Mouse (Mus musculus) forebrain, postnatal 0 days (tissue): ENCODE results near the gene Gm26741. TPM values are rescaled to one million over a fixed set of nuclear protein-coding genes. Genes with fewer than 3 reads are reported as not detected.

Experiments
- ATAC-seq: fragments of 200-750 bp; cut with Nextera tagmentation; 2 replicates; pipeline ENCODE4 v1.8.0; 2017; ENCODE audit warnings: mild to moderate bottlenecking, moderate library complexity
- DNase-seq: peaks from one replicate; pipeline ENCODE4 v3.0.0-alpha.2; 2015
- H3K27ac ChIP-seq: fragments of 300-500 bp; sonication (generic); 2 replicates; pipeline ENCODE4 v1.5.1; 2014; ENCODE audit warnings: low read depth, mild to moderate bottlenecking, antibody characterized with exemption, low read length, moderate library complexity, mixed read lengths
- H3K27me3 ChIP-seq: fragments of 300-500 bp; sonication (generic); 2 replicates; pipeline ENCODE4 v1.6.1; 2014; ENCODE audit warnings: mild to moderate bottlenecking, low read length, mixed read lengths; ENCODE audit not compliant: insufficient read depth
- H3K36me3 ChIP-seq: fragments of 300-500 bp; sonication (generic); 2 replicates; pipeline ENCODE4 v1.6.1; 2014; ENCODE audit warnings: mild to moderate bottlenecking, moderate library complexity; ENCODE audit not compliant: insufficient read depth
- H3K4me1 ChIP-seq: fragments of 300-500 bp; sonication (generic); 2 replicates; pipeline ENCODE4 v1.6.1; 2014; ENCODE audit warnings: antibody characterized with exemption; ENCODE audit not compliant: insufficient read depth
- H3K4me2 ChIP-seq: fragments of 300-500 bp; sonication (generic); 2 replicates; pipeline ENCODE4 v1.6.1; 2014; ENCODE audit warnings: low read depth, mild to moderate bottlenecking, moderate library complexity
- H3K4me3 ChIP-seq: fragments of 300-500 bp; sonication (generic); 2 replicates; pipeline ENCODE4 v1.5.1; 2014; ENCODE audit warnings: low read depth, low read length, mixed read lengths
- H3K9ac ChIP-seq: fragments of 300-500 bp; sonication (generic); 2 replicates; pipeline ENCODE4 v1.6.1; 2014; ENCODE audit warnings: mild to moderate bottlenecking
- H3K9me3 ChIP-seq: fragments of 300-500 bp; sonication (generic); 2 replicates; pipeline ENCODE4 v1.6.1; 2016; ENCODE audit warnings: low read length
- CTCF ChIP-seq: sonication (generic); IDR thresholded peaks from 2 replicates; pipeline ENCODE4 v1.5.1; 2016; ENCODE audit warnings: antibody characterized with exemption, control low read depth, low read depth
- WGBS: fragments of 180-500 bp; shearing (Covaris S2); extraction: QIAGEN DNeasy Blood & Tissue Kit; methylation state at CpG from one replicate; pipeline ENCODE4 v1.1.7; 2014; 5-methylcytosine and 5-hydroxymethylcytosine counted together
- polyA plus RNA-seq: library from polyadenylated mRNA; unstranded; fragments of >200 nt; fragmentation: Nextera tagmentation; extraction: Ambion mirVana; gene quantifications from 2 replicates; pipeline ENCODE4 v1.2.1, GENCODE M21; 2015
- total RNA-seq: library from RNA; depleted of rRNA; stranded (reverse); fragments of >200 nt; gene quantifications from 2 replicates; pipeline ENCODE4 v1.2.3, GENCODE M21; 2014

Gene Gm26741
- total and polyA plus RNA-seq, 2 experiments from 2014 or later, result not detected

DNA sequence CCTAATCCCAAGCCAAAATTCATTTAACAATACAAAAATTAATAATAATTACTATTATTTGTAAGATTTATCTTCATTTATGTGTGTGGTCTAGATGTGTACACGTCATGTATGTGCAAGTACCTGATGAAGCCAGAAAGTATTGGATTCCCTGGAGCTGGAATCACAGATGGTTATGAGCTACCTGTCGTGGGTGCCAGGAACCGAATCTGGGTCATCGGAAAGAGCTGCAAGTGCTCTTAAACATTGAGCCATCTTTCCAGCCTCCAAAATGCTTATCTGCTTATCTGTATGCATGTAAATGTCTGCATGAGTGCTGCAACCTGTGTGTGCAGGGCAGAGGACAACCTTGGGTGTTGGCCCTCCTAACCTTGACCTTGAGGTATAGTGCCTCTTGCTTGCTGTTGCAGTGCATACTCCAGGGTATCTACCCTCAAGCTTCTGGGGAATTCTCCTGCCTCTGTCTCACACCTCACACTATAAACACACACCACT is 1.7 kb downstream of the Gm26741 start:
- no peak for TF ChIP-seq CTCF
- H3K4me3 ChIP-seq, result no peak overlapping the region
- no peak for ATAC-seq
- no peak overlapping the region for H3K27ac ChIP-seq
- H3K4me1 ChIP-seq, result no peaks in the 10 kb centered on the region
- H3K9me3 ChIP-seq, result no peaks in the 10 kb centered on the region
- no peak for DNase-seq
- 96% methylated on average over 4 of the region's 4 CpGs for WGBS
- no peak overlapping the region for H3K4me2 ChIP-seq
- H3K27me3 ChIP-seq, result no peaks in the 10 kb centered on the region
- no peaks in the 10 kb centered on the region; the same call in 1 of the 2 replicates for H3K36me3 ChIP-seq
- no peak overlapping the region for H3K9ac ChIP-seq

DNA sequence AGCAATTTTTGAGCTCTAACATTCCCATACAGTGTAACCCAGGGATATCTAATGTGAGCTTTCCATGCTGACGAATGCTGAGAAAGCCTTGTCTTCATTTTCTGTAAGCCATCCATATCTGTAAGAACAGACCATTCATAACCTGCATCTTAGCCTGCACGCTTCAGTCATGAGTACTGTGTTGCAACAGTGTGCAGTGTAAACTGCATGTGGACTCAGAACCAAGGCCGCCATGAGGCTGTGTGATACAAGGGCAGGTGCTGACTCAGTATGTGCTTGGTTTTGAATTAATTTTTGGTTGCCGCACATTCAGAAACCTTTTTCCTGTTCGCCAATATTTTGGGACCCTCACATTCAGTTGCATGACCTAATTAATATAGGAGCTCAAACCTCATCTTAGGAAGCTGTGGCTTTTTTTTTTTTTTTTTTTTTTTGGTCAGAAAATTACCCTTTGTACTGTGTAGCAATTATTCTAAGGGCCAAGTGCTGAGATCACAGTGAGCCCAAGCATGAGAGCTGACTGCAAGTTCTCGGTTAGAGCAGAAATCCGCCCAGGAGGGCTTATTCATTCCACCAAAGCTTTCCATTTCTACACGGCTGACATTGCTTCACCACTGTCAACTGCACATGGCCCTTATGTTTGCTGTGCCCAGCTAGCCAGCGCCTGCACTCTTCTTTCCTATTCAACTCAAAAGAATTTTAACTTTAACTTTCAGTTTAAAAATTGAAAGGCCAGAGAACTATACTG is 2.5 kb downstream of the Gm26741 start:
- ATAC-seq (no peak), DNase-seq (no peak)
- no peak overlapping the region for H3K9ac ChIP-seq
- H3K4me1 ChIP-seq, result no peaks in the 10 kb centered on the region
- no peak overlapping the region for H3K4me2 ChIP-seq
- no peaks in the 10 kb centered on the region for H3K9me3 ChIP-seq
- no peak overlapping the region for H3K4me3 ChIP-seq
- no peaks in the 10 kb centered on the region for H3K27me3 ChIP-seq
- WGBS, result 75% methylated on average over 9 of the region's 9 CpGs
- no peaks in the 10 kb centered on the region; the same call in 1 of the 2 replicates for H3K36me3 ChIP-seq
- no peak overlapping the region for H3K27ac ChIP-seq
- no peak for TF ChIP-seq CTCF

DNA sequence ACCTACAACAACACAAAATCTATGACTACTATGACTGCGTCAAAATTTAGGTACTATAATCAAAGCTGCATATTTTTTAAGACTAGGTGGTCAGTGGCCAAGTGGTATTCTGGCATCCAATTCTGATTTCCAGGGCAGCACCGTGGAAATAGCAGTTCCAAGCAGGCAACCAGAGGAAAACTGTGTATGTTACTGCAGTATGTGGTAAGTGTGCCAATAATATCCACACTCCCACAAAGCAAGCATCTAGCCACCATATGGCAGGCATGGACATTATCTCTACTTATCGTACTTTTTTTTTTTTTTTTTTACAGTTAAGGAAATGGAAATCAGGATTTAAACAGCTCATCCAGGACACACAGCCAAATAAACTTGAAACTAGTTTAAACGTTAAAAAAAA is 9.8 kb downstream of the Gm26741 start:
- DNase-seq (no peak), ATAC-seq (no peak)
- no peaks in the 10 kb centered on the region for H3K36me3 ChIP-seq
- H3K4me1 ChIP-seq, result no peaks in the 10 kb centered on the region
- no peaks in the 10 kb centered on the region for H3K9me3 ChIP-seq
- no peak overlapping the region for H3K4me2 ChIP-seq
- TF ChIP-seq CTCF, result no peak
- H3K27me3 ChIP-seq, result no peaks in the 10 kb centered on the region
- no peak overlapping the region for H3K27ac ChIP-seq
- no peak overlapping the region for H3K9ac ChIP-seq
- 73% methylated on average over 4 of the region's 4 CpGs for WGBS
- no peak overlapping the region for H3K4me3 ChIP-seq

DNA sequence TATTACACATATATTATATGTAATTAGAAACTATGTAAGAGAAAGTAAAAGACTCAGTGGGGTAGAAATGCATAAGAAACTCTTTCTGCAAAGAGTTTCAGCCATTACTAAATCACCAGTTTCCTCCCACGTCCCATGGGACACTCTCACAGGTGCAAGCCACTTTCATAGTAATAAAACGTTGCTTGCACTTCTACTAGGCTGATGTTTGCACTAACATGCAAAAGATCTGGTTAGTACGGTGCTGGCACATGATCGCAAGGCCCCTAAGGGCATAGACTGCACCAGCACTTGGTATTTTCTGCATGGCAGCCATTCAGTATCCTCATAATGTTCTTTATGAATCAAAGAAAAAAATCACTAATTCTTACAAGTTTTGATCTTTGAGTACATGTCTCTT is 15.3 kb downstream of the Gm26741 start:
- no peak overlapping the region for H3K9ac ChIP-seq
- 86% methylated on average over 4 of the region's 4 CpGs for WGBS
- no peak for ATAC-seq

DNA sequence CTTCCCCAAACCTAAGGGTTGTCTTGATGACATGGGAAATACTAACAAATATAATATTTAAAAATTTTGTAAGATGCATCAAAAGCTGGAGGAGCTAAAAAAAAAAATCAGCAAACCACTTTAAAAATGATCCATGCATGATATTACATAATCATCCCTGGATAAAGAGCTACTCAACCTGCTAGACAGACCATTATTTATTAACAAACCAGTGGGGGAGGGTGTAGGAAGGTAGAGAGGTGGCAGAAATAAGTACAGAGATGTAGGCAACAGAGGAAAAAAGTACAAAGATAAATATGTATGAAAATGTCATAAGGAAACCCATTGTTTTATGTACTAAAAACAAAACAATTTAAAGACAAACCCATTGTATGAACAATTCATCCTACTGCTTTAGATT is 16.1 kb downstream of the Gm26741 start:
- peaks cover 8% of the 10 kb centered on the region for H3K4me1 ChIP-seq
- no peak overlapping the region for H3K27ac ChIP-seq
- no peaks in the 10 kb centered on the region for H3K9me3 ChIP-seq
- H3K4me2 ChIP-seq, result no peak overlapping the region
- H3K36me3 ChIP-seq, result no peaks in the 10 kb centered on the region
- H3K9ac ChIP-seq, result no peak overlapping the region
- no peak for DNase-seq
- no peaks in the 10 kb centered on the region for H3K27me3 ChIP-seq
- no peak for ATAC-seq
- no peak for TF ChIP-seq CTCF
- no peak overlapping the region for H3K4me3 ChIP-seq

More for the DNA sequence above, 15.3 kb downstream of the Gm26741 start:
- Histone ChIP-seq H3K36me3 (no peaks in the 10 kb centered on the region), H3K4me3 (no peak overlapping the region), H3K4me1 (peaks cover 3% of the 10 kb centered on the region; the same call in 1 of the 2 replicates), H3K27ac (no peak overlapping the region), H3K4me2 (no peak overlapping the region), H3K9me3 (no peaks in the 10 kb centered on the region), H3K27me3 (no peaks in the 10 kb centered on the region)
- DNase-seq, result no peak
- no peak for TF ChIP-seq CTCF

GRCm38 (mm10) chr10:52376422-52376821 is 17.9 kb downstream of the Gm26741 start:
- 97% methylated on average over 2 of the region's 2 CpGs for WGBS
- Histone ChIP-seq H3K9ac (no peak overlapping the region), H3K9me3 (no peaks in the 10 kb centered on the region), H3K36me3 (no peaks in the 10 kb centered on the region), H3K4me1 (peaks cover 9% of the 10 kb centered on the region), H3K27ac (no peak overlapping the region), H3K4me3 (no peak overlapping the region), H3K27me3 (no peaks in the 10 kb centered on the region), H3K4me2 (no peak overlapping the region)
- TF ChIP-seq CTCF, result no peak
- DNase-seq (no peak), ATAC-seq (no peak)

GRCm38 (mm10) chr10:52377813-52378212 is 19.2 kb downstream of the Gm26741 start:
- Histone ChIP-seq H3K4me2 (no peak overlapping the region), H3K4me3 (no peak overlapping the region), H3K36me3 (no peaks in the 10 kb centered on the region), H3K9ac (no peak overlapping the region), H3K4me1 (peaks cover 11% of the 10 kb centered on the region), H3K27ac (no peak overlapping the region), H3K27me3 (no peaks in the 10 kb centered on the region), H3K9me3 (no peaks in the 10 kb centered on the region)
- ATAC-seq (no peak), DNase-seq (no peak)
- 95% methylated on average over 2 of the region's 2 CpGs for WGBS
- no peak for TF ChIP-seq CTCF
